Mouse (Mus musculus) limb, embryonic 15.5 days (tissue): Measurements from ENCODE around the gene Depdc5. TPM values are rescaled to one million over a fixed set of nuclear protein-coding genes. Genes with fewer than 3 reads are reported as not detected.
A peak's percentile ranks its signal among the peaks of the same experiment; 100 is the strongest.

Source experiments
- ATAC-seq: fragments of 200-750 bp; cut with Nextera tagmentation; 2 replicates; pipeline ENCODE4 v1.8.0; 2017; ENCODE audit warnings: low read depth, moderate TSS enrichment; ENCODE audit not compliant: insufficient number of reproducible peaks, low FRiP score, low TSS enrichment
- H3K27ac ChIP-seq: fragments of 300-500 bp; sonication (generic); 2 replicates; pipeline ENCODE4 v1.5.1; 2015; ENCODE audit warnings: moderate library complexity, mild to moderate bottlenecking, inconsistent platforms
- H3K27me3 ChIP-seq: fragments of 300-500 bp; sonication (generic); 2 replicates; pipeline ENCODE4 v1.6.1; 2015; ENCODE audit warnings: inconsistent platforms
- H3K36me3 ChIP-seq: fragments of 300-500 bp; sonication (generic); 2 replicates; pipeline ENCODE4 v1.6.1; 2015; ENCODE audit warnings: inconsistent platforms
- H3K4me1 ChIP-seq: fragments of 300-500 bp; sonication (generic); 2 replicates; pipeline ENCODE4 v1.6.1; 2015; ENCODE audit warnings: inconsistent platforms
- H3K4me2 ChIP-seq: fragments of 300-500 bp; sonication (generic); 2 replicates; pipeline ENCODE4 v1.6.1; 2015; ENCODE audit warnings: mild to moderate bottlenecking, inconsistent platforms
- H3K4me3 ChIP-seq: fragments of 300-500 bp; sonication (generic); 2 replicates; pipeline ENCODE4 v1.5.1; 2015; ENCODE audit warnings: mild to moderate bottlenecking, inconsistent platforms
- H3K9ac ChIP-seq: fragments of 300-500 bp; sonication (generic); 2 replicates; pipeline ENCODE4 v1.6.1; 2015; ENCODE audit warnings: inconsistent platforms
- H3K9me3 ChIP-seq: fragments of 300-500 bp; sonication (generic); 2 replicates; pipeline ENCODE4 v1.6.1; 2016; ENCODE audit warnings: inconsistent platforms
- WGBS: fragments of 180-500 bp; shearing (Covaris S2); methylation state at CpG from one replicate; pipeline ENCODE4 v1.1.7; 2015; 5-methylcytosine and 5-hydroxymethylcytosine counted together
- polyA plus RNA-seq: library from polyadenylated mRNA; unstranded; fragments of >200 nt; fragmentation: Nextera tagmentation; extraction: Ambion mirVana; gene quantifications from 2 replicates; pipeline ENCODE4 v1.2.1, GENCODE M21; 2015

Gene Depdc5
- polyA plus RNA-seq, 1 experiment from 2014 or later: 19.7 TPM

DNA sequence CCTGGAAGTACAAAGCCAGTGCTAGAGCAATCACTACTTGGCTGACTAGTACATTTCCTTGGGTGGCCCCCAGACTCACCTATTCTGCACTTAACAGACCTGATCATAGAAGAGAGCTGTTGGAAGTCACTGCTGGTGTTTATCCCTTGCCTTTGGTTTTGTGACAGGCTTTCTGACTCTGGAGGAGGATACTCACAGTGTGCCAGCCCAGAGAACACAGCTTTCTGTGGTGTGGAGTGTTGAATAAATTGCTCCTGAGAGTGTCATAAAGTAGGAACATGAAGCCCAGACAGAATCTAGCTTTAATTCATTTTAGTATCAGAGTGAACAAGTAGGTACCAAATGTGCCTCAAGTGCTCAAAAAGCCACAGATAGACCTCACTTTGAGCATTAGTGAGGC, 113.7 kb downstream of the Depdc5 start:
- Histone ChIP-seq H3K4me3 (no peak overlapping the region), H3K4me1 (no peaks in the 10 kb centered on the region), H3K9me3 (no peaks in the 10 kb centered on the region), H3K27me3 (no peaks in the 10 kb centered on the region), H3K27ac (peak overlapping the region; percentile 24; the same call in 1 of the 2 replicates), H3K4me2 (no peak overlapping the region), H3K36me3 (peaks cover 55% of the 10 kb centered on the region), H3K9ac (no peak overlapping the region)
- no peak for ATAC-seq

DNA sequence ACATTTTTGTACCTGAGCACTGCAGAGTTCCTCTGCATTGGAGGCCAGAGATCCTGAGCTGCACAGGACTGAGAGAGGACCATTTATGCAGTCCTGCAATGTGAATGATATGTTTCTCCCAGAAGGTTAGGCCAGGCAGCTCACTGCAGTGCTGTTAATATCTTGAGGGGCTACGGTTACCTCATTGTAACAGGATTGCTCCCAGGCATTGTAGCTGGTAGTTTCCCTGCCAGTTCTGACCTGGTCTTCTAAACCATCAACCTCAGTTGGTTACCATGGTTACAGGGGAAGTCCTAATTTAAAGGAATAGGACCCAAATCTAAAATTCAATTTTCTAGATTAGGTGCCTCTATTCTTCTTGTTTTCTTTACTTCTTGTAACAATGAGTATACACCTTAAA, 121.9 kb downstream of the Depdc5 start:
- Histone ChIP-seq H3K4me2 (no peak overlapping the region), H3K36me3 (peaks cover 71% of the 10 kb centered on the region), H3K4me1 (no peaks in the 10 kb centered on the region), H3K9me3 (no peaks in the 10 kb centered on the region), H3K27me3 (no peaks in the 10 kb centered on the region), H3K27ac (no peak overlapping the region), H3K4me3 (no peak overlapping the region), H3K9ac (no peak overlapping the region)
- ATAC-seq: no peak
- WGBS: 76% methylated on average over 1 of the region's 1 CpGs

DNA sequence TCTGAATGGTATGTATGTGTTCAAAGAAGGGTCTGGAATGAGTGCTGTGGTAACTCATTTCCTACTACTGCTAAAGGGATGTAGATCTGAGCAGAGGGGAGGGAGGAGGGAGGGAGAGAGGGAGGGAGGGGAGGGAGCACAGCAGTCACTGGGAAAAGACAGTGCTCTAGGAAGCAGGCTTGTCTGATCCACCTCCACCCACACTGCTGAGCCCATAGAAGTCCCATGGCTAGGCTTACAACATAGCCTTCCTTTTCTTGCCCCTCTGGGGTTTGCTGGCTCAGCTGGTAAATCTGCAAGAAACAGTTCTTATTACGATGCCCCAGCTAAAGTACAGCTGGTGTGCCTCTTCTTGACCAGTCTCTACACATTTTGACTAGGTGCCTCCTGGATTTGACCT, 124.4 kb downstream of the Depdc5 start:
- WGBS: 65% methylated on average over 1 of the region's 1 CpGs
- Histone ChIP-seq H3K36me3 (peaks cover 55% of the 10 kb centered on the region), H3K4me3 (no peak overlapping the region), H3K4me1 (no peaks in the 10 kb centered on the region), H3K27me3 (no peaks in the 10 kb centered on the region), H3K4me2 (no peak overlapping the region), H3K9ac (no peak overlapping the region), H3K9me3 (no peaks in the 10 kb centered on the region), H3K27ac (no peak overlapping the region)
- ATAC-seq: no peak

DNA sequence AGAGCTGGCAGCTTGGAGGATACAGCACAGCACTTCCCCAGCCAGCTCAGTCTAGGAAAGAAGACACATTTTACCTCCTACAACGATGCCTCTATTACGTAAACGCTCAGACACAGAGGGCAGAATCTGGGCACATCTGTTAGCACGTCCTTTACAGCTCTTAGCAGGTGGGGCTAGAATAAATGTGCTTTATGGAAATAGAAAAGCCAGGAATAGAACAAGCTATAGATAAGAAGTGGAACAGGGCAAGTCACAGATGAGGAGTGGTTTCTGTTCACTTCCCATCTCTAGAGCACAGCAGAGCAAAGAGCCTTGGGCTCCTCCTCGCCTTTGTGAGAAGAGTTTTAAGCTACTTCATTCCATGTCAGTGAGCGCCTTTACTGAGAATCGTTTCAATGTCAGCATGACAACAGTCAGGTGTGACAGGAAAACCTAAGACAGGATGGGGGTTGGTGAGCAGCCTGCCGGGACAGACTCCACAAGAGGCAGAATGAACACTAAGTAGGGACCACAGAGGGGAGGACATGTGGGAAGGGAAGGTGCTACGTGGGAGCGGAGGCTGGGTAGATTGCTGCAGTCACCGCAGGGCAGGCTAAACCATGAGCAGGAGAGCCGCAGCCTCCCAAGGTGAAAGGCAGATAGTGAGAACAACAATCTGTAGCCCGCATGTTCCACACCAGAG, 126.6 kb downstream of the Depdc5 start:
- no peak overlapping the region for H3K4me2 ChIP-seq
- peaks cover 34% of the 10 kb centered on the region for H3K36me3 ChIP-seq
- 84% methylated on average over 13 of the region's 13 CpGs for WGBS
- H3K4me1 ChIP-seq: no peaks in the 10 kb centered on the region; the same call in 1 of the 2 replicates
- no peak overlapping the region for H3K27ac ChIP-seq
- H3K9ac ChIP-seq: no peak overlapping the region
- ATAC-seq: no peak
- H3K4me3 ChIP-seq: no peak overlapping the region
- H3K9me3 ChIP-seq: no peaks in the 10 kb centered on the region
- H3K27me3 ChIP-seq: no peaks in the 10 kb centered on the region

DNA sequence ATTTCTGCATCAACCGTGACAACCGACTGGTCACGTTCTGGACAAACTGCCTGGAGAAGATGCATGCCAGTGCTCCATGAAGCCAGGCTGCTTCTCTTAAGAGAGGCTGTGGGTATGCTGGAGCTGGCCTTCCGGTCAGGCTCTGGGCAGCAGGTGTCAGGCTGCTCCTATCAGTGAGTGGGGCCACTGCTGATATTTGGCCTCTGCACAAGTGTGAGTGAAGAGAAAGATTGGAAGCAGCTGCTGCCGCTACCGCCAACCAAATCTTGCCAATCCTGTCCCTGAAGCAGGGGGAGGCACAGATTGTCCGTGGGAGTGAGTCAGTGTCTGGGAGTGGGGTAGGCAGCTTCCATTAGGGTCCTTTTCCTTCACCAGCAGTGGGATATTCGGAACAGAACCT, 127.7 kb downstream of the Depdc5 start:
- no peak for ATAC-seq
- no peaks in the 10 kb centered on the region; the same call in 1 of the 2 replicates for H3K4me1 ChIP-seq
- H3K4me3 ChIP-seq: no peak overlapping the region
- no peak overlapping the region for H3K4me2 ChIP-seq
- no peak overlapping the region for H3K27ac ChIP-seq
- H3K9ac ChIP-seq: no peak overlapping the region
- H3K27me3 ChIP-seq: no peaks in the 10 kb centered on the region
- H3K36me3 ChIP-seq: peaks cover 25% of the 10 kb centered on the region
- no peaks in the 10 kb centered on the region for H3K9me3 ChIP-seq
- WGBS: 70% methylated on average over 8 of the region's 8 CpGs

DNA sequence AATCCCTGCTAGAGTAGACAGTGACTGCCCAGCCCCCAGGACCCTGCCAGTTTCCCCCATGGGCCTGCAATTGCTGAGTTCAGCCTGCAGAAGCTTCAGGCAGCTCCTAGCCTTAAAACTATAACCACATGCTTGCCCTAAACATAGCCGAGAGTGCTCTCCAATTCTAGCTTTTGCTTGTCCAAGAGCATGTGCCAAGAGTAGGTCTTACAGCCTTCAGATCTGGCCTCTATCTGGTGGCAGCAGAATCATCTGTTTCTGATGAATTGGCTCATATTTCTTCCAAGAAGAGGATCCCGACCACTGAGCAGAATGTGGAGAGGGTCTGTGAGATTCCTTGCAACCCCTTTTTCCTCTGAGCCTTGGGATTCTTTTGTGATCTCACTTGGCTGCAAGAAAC, 131.0 kb downstream of the Depdc5 start:
- Histone ChIP-seq H3K27ac (peak overlapping the region; percentile 67), H3K9me3 (no peaks in the 10 kb centered on the region), H3K4me3 (no peak overlapping the region), H3K4me2 (no peak overlapping the region), H3K27me3 (no peaks in the 10 kb centered on the region), H3K4me1 (no peaks in the 10 kb centered on the region; the same call in 1 of the 2 replicates), H3K9ac (no peak overlapping the region), H3K36me3 (0 out of 2 replicates have a peak, but pooled peaks cover 5% of the 10 kb centered on the region)
- WGBS: 37% methylated on average over 2 of the region's 2 CpGs
- no peak for ATAC-seq

DNA sequence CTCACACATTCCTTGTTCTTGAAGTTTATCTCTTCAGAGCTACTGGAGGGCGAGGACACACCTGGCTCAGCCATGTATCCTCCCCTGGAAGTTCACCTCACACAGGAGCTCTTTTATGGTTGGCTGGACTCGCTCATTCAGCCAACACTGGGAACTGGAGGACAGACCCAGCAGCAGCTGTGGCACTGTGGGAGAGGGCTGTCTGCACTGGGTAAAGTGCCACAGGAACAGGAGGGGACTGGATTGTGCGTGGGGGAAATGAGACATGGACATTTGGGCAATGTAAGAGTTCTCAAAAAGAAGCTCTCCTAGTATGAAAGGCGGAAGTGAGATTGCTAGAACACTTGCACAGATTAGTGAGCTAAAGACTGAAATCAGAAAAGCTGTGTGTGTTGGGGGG, 132.3 kb downstream of the Depdc5 start:
- WGBS: 68% methylated on average over 4 of the region's 4 CpGs
- H3K27ac ChIP-seq: no peak overlapping the region
- no peaks in the 10 kb centered on the region for H3K9me3 ChIP-seq
- no peak overlapping the region for H3K4me3 ChIP-seq
- ATAC-seq: no peak
- H3K4me2 ChIP-seq: no peak overlapping the region
- no peaks in the 10 kb centered on the region; the same call in 1 of the 2 replicates for H3K4me1 ChIP-seq
- H3K36me3 ChIP-seq: 0 out of 2 replicates have a peak, but pooled peaks cover 5% of the 10 kb centered on the region
- H3K9ac ChIP-seq: no peak overlapping the region
- H3K27me3 ChIP-seq: no peaks in the 10 kb centered on the region

- Histone ChIP-seq H3K4me2 (no peak overlapping the region), H3K4me1 (no peaks in the 10 kb centered on the region; the same call in 1 of the 2 replicates), H3K27ac (no peak overlapping the region), H3K36me3 (no peaks in the 10 kb centered on the region), H3K9ac (no peak overlapping the region), H3K9me3 (no peaks in the 10 kb centered on the region), H3K4me3 (no peak overlapping the region), H3K27me3 (no peaks in the 10 kb centered on the region)
- 89% methylated on average over 1 of the region's 1 CpGs for whole genome bisulfite sequencing
- ATAC-seq: no peak
Measured at GRCm38 (mm10) chr5:32996560-32996959, 133.1 kb downstream of the Depdc5 start.

- no peak for ATAC-seq
- 40% methylated on average over 4 of the region's 4 CpGs for WGBS
- no peaks in the 10 kb centered on the region for H3K36me3 ChIP-seq
- no peak overlapping the region for H3K4me3 ChIP-seq
- H3K9me3 ChIP-seq: no peaks in the 10 kb centered on the region
- H3K9ac ChIP-seq: no peak overlapping the region
- H3K4me1 ChIP-seq: no peaks in the 10 kb centered on the region; the same call in 1 of the 2 replicates
- H3K27me3 ChIP-seq: no peaks in the 10 kb centered on the region
- no peak overlapping the region for H3K4me2 ChIP-seq
- no peak overlapping the region for H3K27ac ChIP-seq
Measured at GRCm38 (mm10) chr5:32997686-32998085, 134.2 kb downstream of the Depdc5 start.

DNA sequence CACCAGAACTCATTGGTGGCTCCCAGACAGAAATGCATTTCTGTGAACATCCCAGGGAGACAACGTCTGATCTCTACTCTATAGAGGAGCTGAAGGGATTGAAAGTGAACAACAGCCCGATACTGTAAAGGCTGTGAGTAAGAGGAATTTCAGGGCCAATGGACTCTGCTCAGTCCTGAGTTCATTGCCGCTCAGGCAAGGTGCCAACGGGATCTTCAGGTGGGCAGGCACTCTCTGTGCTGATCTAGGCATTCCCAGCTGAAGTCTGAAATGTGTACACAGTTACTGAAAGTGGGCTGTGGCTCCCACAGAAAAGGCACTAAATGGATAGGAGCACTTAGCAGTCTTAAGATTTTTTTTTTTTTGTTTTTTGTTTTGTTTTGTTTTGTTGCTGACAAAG, 135.3 kb downstream of the Depdc5 start:
- Histone ChIP-seq H3K36me3 (no peaks in the 10 kb centered on the region), H3K4me2 (no peak overlapping the region), H3K27ac (no peak overlapping the region), H3K4me1 (no peaks in the 10 kb centered on the region; the same call in 1 of the 2 replicates), H3K4me3 (no peak overlapping the region), H3K27me3 (no peaks in the 10 kb centered on the region), H3K9me3 (no peaks in the 10 kb centered on the region), H3K9ac (no peak overlapping the region)
- no peak for ATAC-seq
- 83% methylated on average over 4 of the region's 4 CpGs for WGBS

- no peak overlapping the region for H3K4me2 ChIP-seq
- no peak for ATAC-seq
- H3K9me3 ChIP-seq: no peaks in the 10 kb centered on the region
- H3K4me1 ChIP-seq: no peaks in the 10 kb centered on the region
- no peak overlapping the region for H3K27ac ChIP-seq
- no peak overlapping the region for H3K9ac ChIP-seq
- H3K36me3 ChIP-seq: no peaks in the 10 kb centered on the region
- no peaks in the 10 kb centered on the region for H3K27me3 ChIP-seq
- no peak overlapping the region for H3K4me3 ChIP-seq
- WGBS: 83% methylated on average over 5 of the region's 5 CpGs
Measured at GRCm38 (mm10) chr5:33001111-33001510, 137.6 kb downstream of the Depdc5 start.

DNA sequence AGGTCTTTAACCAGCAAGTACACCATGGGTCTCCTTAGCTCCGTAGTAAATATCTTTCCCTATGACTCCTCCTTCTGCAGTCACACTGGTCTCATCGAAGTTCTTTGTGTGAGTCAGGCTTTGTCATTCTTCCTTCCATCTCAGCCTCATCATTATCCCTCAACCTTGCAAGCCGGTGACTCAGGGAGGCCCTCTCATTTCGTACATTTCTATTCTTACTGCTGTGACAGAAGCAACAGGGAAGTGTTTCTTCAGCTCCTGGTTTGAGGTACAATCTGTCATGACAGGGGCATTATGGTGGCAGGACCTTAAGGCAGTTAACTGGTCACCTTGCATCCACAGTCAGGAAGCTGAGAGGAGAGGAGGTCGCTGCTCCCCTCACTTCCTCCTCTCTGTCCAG, 139.3 kb downstream of the Depdc5 start:
- Histone ChIP-seq H3K9me3 (no peaks in the 10 kb centered on the region), H3K27me3 (no peaks in the 10 kb centered on the region), H3K4me2 (no peak overlapping the region), H3K9ac (no peak overlapping the region), H3K36me3 (no peaks in the 10 kb centered on the region), H3K4me1 (no peaks in the 10 kb centered on the region), H3K27ac (no peak overlapping the region), H3K4me3 (no peak overlapping the region)
- 82% methylated on average over 5 of the region's 5 CpGs for WGBS
- ATAC-seq: no peak

DNA sequence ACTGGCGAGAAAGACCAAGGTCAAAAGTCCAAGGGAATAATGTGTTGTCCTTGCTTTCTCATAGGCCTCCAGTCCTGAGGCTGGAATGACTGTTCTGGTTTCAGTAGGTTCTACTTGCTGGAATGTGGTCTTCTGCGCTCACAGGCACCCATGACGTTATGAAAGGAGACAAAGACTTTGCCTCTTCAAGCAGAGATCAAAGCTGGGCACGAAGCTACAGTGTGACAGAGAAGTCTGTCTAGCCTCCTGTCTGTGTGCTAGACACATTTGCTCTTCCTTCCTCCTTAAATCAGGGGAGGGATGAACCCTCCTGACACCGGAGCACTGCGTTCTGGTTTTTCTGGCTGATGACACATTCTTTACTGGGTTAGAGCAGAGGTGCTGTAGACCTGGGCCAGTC, 140.0 kb downstream of the Depdc5 start:
- no peak for ATAC-seq
- Histone ChIP-seq H3K27ac (no peak overlapping the region), H3K36me3 (no peaks in the 10 kb centered on the region), H3K27me3 (no peaks in the 10 kb centered on the region), H3K4me1 (no peaks in the 10 kb centered on the region), H3K4me2 (no peak overlapping the region), H3K9me3 (no peaks in the 10 kb centered on the region), H3K4me3 (no peak overlapping the region), H3K9ac (no peak overlapping the region)
- 68% methylated on average over 6 of the region's 6 CpGs for WGBS
